Mouse (Mus musculus): Measurements from ENCODE around the gene Lsmem1.

GRCm38 (mm10) chr12:40232231-40232630 lies 32.9 kb upstream of the Lsmem1 start:
- TF ChIP-seq CTCF (conservative IDR thresholded peaks at IDR 0.05 in 1 of 2, IDR thresholded peaks at IDR 0.05 in 1 of 2; ENCODE audit: low read depth in 2 of 2, low read length in 2 of 2) (no peak), POLR2A (IDR thresholded peaks at IDR 0.05; ENCODE audit: low read depth, low read length) (no peak), USF2 (conservative IDR thresholded peaks at IDR 0.05; ENCODE audit: low read depth, low read length) (no peak), UBTF (IDR thresholded peaks at IDR 0.05; ENCODE audit: low read depth, low read length) (no peak), ZNF384 (IDR thresholded peaks at IDR 0.05; ENCODE audit: low read depth, low read length) (no peak), ZC3H11A (IDR thresholded peaks at IDR 0.05; ENCODE audit: low read depth, low read length) (no peak), NRF1 (IDR thresholded peaks at IDR 0.05; ENCODE audit: low read depth, low read length) (no peak), ELF1 (IDR thresholded peaks at IDR 0.05; ENCODE audit: low read depth, low read length) (no peak)
